Mouse (Mus musculus): ENCODE results near the gene Myh3. TPM values are rescaled to one million over a fixed set of nuclear protein-coding genes. Genes with fewer than 3 reads are reported as not detected.

The Myh3 gene
- polyA plus RNA-seq, 1 experiment from 2014 or later: 0.75 TPM

GRCm38 (mm10) chr11:67093652-67094051, 15.6 kb downstream of the Myh3 start:
- 93% methylated on average over 5 of the region's 5 CpGs for WGBS
- H3K9ac ChIP-seq (replicated peaks): no peak overlapping the region
- H3K36me3 ChIP-seq: no peaks in the 10 kb centered on the region
- no peak overlapping the region for H3K27ac ChIP-seq (replicated peaks)
- no peak for ATAC-seq (ENCODE audit: low FRiP score, low read depth)
- H3K4me1 ChIP-seq: no peaks in the 10 kb centered on the region
- H3K4me2 ChIP-seq (replicated peaks): no peak overlapping the region
- no peaks in the 10 kb centered on the region for H3K9me3 ChIP-seq
- no peaks in the 10 kb centered on the region for H3K27me3 ChIP-seq
- H3K4me3 ChIP-seq: no peak overlapping the region

DNA sequence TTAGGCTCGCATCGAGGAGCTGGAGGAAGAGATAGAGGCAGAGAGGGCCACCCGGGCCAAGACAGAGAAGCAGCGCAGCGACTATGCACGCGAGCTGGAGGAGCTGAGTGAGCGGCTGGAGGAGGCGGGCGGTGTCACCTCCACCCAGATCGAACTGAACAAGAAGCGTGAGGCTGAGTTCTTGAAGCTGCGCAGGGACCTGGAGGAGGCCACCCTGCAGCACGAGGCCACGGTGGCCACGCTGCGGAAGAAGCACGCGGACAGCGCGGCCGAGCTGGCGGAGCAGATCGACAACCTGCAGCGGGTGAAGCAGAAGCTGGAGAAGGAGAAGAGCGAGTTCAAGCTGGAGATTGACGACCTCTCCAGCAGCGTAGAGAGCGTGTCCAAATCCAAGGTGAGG, 16.4 kb downstream of the Myh3 start:
- WGBS: 76% methylated on average over 29 of the region's 29 CpGs
- no peak overlapping the region for H3K9ac ChIP-seq (replicated peaks)
- ATAC-seq (ENCODE audit: low FRiP score, low read depth): no peak

DNA sequence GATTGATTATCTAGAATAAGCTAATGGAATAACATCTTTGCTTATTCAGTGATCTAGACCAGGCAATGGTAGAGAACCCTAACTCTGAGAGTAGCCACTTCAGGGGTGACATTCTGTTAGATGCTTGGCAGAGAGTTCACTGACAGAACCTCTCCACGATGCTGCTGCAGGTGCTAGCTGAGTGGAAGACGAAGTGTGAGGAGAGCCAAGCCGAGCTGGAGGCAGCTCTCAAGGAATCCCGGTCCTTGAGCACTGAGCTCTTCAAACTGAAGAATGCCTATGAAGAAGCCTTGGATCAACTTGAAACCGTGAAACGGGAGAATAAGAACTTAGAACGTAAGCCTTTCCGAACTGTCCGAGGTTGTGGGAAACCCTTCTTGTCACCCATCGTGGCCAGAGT, 19.6 kb downstream of the Myh3 start:
- no peaks in the 10 kb centered on the region for H3K27me3 ChIP-seq
- no peak overlapping the region for H3K4me2 ChIP-seq (replicated peaks)
- no peaks in the 10 kb centered on the region for H3K9me3 ChIP-seq
- no peak overlapping the region for H3K4me3 ChIP-seq
- no peaks in the 10 kb centered on the region for H3K36me3 ChIP-seq
- H3K9ac ChIP-seq (replicated peaks): no peak overlapping the region
- ATAC-seq (ENCODE audit: low FRiP score, low read depth): no peak
- H3K4me1 ChIP-seq: no peaks in the 10 kb centered on the region
- H3K27ac ChIP-seq (replicated peaks): no peak overlapping the region
- WGBS: 96% methylated on average over 10 of the region's 10 CpGs

More for the DNA sequence above, 16.4 kb downstream of the Myh3 start:
- H3K36me3 ChIP-seq: no peaks in the 10 kb centered on the region
- no peaks in the 10 kb centered on the region for H3K9me3 ChIP-seq
- H3K27ac ChIP-seq (replicated peaks): no peak overlapping the region
- no peak overlapping the region for H3K4me3 ChIP-seq
- no peaks in the 10 kb centered on the region for H3K4me1 ChIP-seq
- H3K27me3 ChIP-seq: no peaks in the 10 kb centered on the region
- H3K4me2 ChIP-seq (replicated peaks): no peak overlapping the region

- Histone ChIP-seq H3K36me3 (no peaks in the 10 kb centered on the region), H3K4me2 (replicated peaks) (no peak overlapping the region)
- no peak for ATAC-seq (ENCODE audit: low FRiP score, low read depth)
Observed at GRCm38 (mm10) chr11:67098427-67098826, 20.3 kb downstream of the Myh3 start.

DNA sequence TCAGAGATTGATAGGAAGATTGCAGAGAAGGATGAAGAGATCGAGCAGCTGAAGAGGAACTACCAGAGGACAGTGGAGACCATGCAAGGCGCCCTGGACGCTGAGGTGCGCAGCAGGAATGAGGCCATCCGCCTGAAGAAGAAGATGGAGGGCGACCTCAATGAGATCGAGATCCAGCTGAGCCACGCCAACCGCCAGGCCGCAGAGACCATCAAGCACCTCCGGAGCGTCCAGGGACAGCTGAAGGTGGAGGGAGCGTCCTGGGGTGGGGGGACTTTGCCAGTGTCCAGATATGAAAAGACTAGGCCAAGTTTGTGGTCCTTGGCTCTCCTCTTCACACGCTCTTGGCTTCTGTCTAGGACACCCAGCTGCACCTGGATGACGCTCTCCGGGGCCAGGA, 21.1 kb downstream of the Myh3 start:
- no peak overlapping the region for H3K4me3 ChIP-seq
- no peak overlapping the region for H3K4me2 ChIP-seq (replicated peaks)
- H3K9me3 ChIP-seq: no peaks in the 10 kb centered on the region
- no peaks in the 10 kb centered on the region for H3K36me3 ChIP-seq
- H3K4me1 ChIP-seq: no peaks in the 10 kb centered on the region
- ATAC-seq (ENCODE audit: low FRiP score, low read depth): no peak
- H3K9ac ChIP-seq (replicated peaks): no peak overlapping the region
- WGBS: 95% methylated on average over 16 of the region's 16 CpGs
- H3K27me3 ChIP-seq: no peaks in the 10 kb centered on the region
- no peak overlapping the region for H3K27ac ChIP-seq (replicated peaks)

More at GRCm38 (mm10) chr11:67098427-67098826, 20.3 kb downstream of the Myh3 start:
- no peak overlapping the region for H3K27ac ChIP-seq (replicated peaks)
- no peaks in the 10 kb centered on the region for H3K9me3 ChIP-seq
- H3K27me3 ChIP-seq: no peaks in the 10 kb centered on the region
- H3K4me3 ChIP-seq: no peak overlapping the region
- no peaks in the 10 kb centered on the region for H3K4me1 ChIP-seq
- H3K9ac ChIP-seq (replicated peaks): no peak overlapping the region
- 87% methylated on average over 11 of the region's 11 CpGs for WGBS

- Histone ChIP-seq H3K27me3 (no peaks in the 10 kb centered on the region), H3K9me3 (no peaks in the 10 kb centered on the region), H3K27ac (replicated peaks) (no peak overlapping the region), H3K4me3 (no peak overlapping the region), H3K4me2 (replicated peaks) (no peak overlapping the region), H3K4me1 (no peaks in the 10 kb centered on the region), H3K36me3 (no peaks in the 10 kb centered on the region), H3K9ac (replicated peaks) (no peak overlapping the region)
- no peak for ATAC-seq (ENCODE audit: low FRiP score, low read depth)
- 37% methylated on average over 6 of the region's 6 CpGs for WGBS
Observed at GRCm38 (mm10) chr11:67100169-67100568, 22.1 kb downstream of the Myh3 start.

DNA sequence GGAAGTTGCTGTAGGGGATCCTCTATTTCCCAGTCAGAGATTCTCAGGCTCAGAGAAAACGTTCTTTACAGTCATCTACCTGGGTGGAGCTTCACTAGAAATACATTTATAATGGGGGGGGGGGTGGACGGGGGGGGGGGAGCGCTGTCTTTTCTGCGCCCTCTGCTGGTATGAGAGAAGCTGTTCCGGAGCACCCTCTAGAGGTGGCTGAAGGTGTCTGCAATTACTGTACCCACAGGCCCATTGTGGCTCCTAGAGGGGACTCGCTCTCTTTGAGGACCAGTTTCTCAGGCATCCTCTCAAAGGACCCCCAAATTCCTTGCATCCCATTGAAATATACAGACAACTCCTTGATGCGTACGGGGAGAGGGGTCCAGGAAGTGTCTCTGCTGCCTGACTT, 23.6 kb downstream of the Myh3 start:
- ATAC-seq (ENCODE audit: low FRiP score, low read depth): no peak
- Histone ChIP-seq H3K9ac (replicated peaks) (no peak overlapping the region), H3K27ac (replicated peaks) (no peak overlapping the region), H3K9me3 (no peaks in the 10 kb centered on the region), H3K4me2 (replicated peaks) (no peak overlapping the region), H3K4me1 (0 out of 2 replicates have a peak, but pooled peaks cover 3% of the 10 kb centered on the region), H3K27me3 (no peaks in the 10 kb centered on the region; the same call in 1 of the 2 replicates), H3K4me3 (no peak overlapping the region), H3K36me3 (no peaks in the 10 kb centered on the region)
- WGBS: 27% methylated on average over 7 of the region's 8 CpGs

DNA sequence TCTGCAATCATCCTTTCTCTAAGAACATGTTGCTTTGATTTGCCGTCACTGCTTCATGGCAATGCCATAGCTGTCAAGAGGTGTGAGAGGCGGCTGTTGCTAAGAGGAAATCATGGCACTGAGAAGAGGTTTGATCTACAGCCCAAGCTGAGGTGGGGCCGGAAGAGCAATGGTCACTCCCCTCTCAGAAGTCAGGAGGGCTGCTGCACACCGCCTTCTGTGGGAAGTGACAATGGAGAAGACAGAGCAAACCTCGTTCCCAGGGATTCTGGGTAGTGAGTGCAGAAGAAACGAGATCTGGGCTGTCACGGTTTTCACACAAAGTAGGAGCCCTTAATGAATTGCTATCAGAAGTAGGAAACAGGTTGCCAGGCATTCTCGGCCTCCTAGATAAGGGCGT, 25.2 kb downstream of the Myh3 start:
- 85% methylated on average over 9 of the region's 9 CpGs for WGBS

DNA sequence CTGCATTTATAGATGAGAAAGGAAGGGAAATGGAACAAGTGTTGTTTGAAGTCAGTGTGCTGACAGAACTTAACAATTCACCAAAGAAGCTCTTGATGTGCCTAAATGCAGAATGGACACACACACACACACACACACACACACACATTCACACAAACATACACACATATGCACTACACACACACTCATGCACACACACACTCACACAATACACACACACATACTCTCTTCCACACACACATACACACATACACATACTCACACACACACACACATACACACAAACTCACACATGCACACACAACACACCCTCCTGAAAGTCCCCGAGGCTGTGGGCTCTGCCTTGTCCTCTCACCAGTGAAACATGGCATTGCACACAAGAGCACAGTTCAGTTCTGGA, 26.1 kb downstream of the Myh3 start:
- Histone ChIP-seq H3K4me2 (replicated peaks) (no peak overlapping the region), H3K27ac (replicated peaks) (no peak overlapping the region), H3K27me3 (no peaks in the 10 kb centered on the region; the same call in 1 of the 2 replicates), H3K36me3 (no peaks in the 10 kb centered on the region), H3K9me3 (no peaks in the 10 kb centered on the region), H3K4me3 (no peak overlapping the region), H3K4me1 (0 out of 2 replicates have a peak, but pooled peaks cover 3% of the 10 kb centered on the region), H3K9ac (replicated peaks) (no peak overlapping the region)
- WGBS: 83% methylated on average over 1 of the region's 1 CpGs
- ATAC-seq (ENCODE audit: low FRiP score, low read depth): no peak

More for the DNA sequence above, 25.2 kb downstream of the Myh3 start:
- no peak overlapping the region for H3K4me2 ChIP-seq (replicated peaks)
- ATAC-seq (ENCODE audit: low FRiP score, low read depth): no peak
- H3K4me3 ChIP-seq: no peak overlapping the region
- 0 out of 2 replicates have a peak, but pooled peaks cover 3% of the 10 kb centered on the region for H3K4me1 ChIP-seq
- H3K9ac ChIP-seq (replicated peaks): no peak overlapping the region
- H3K27me3 ChIP-seq: no peaks in the 10 kb centered on the region; the same call in 1 of the 2 replicates
- no peaks in the 10 kb centered on the region for H3K36me3 ChIP-seq
- H3K27ac ChIP-seq (replicated peaks): no peak overlapping the region
- no peaks in the 10 kb centered on the region for H3K9me3 ChIP-seq

DNA sequence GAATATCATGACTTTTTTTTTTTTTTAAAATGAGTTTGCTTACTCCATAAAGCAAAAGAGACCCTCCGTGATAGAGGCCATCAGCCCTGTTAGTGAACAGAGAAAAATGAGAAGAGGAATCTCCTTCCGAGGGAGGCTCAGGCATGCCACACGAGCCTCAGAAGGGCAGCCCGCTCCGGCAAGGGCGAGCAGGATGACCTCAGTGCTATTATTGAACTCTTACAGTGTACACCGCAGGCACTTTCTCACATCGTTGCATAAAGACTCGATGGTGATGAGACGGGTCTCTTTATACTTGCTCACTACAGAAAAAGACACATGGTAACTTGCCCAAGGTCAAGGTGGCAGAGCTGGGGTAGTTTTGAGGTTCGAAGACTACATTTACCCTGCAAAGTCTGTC, 26.6 kb downstream of the Myh3 start:
- Histone ChIP-seq H3K27me3 (no peaks in the 10 kb centered on the region; the same call in 1 of the 2 replicates), H3K27ac (replicated peaks) (no peak overlapping the region), H3K4me1 (0 out of 2 replicates have a peak, but pooled peaks cover 3% of the 10 kb centered on the region), H3K36me3 (no peaks in the 10 kb centered on the region), H3K4me2 (replicated peaks) (no peak overlapping the region), H3K9me3 (no peaks in the 10 kb centered on the region), H3K9ac (replicated peaks) (no peak overlapping the region), H3K4me3 (no peak overlapping the region)
- 74% methylated on average over 11 of the region's 11 CpGs for WGBS
- ATAC-seq (ENCODE audit: low FRiP score, low read depth): no peak

DNA sequence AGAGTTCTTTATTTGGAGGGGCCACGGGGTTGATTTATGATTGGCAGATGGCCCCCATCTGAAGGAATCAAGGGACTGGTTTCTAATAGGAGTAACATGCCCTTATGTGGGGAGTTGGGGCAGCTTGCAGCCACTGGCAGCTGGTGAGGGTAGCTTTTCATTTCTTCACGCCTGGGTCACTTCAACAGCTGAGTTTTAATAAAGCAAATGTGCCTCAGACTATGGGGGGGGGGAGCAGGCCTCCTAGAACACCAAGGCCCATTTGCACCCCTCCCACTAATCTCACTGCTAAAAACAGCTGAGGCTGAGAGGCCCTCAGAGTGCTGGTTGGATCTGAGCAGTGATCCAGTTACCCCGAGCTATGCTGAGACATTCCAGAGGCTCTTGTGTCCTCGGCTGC, 27.6 kb downstream of the Myh3 start:
- Histone ChIP-seq H3K4me2 (replicated peaks) (no peak overlapping the region), H3K4me3 (no peak overlapping the region), H3K36me3 (no peaks in the 10 kb centered on the region), H3K27ac (replicated peaks) (no peak overlapping the region), H3K4me1 (0 out of 2 replicates have a peak, but pooled peaks cover 3% of the 10 kb centered on the region), H3K27me3 (peaks cover 4% of the 10 kb centered on the region), H3K9ac (replicated peaks) (no peak overlapping the region), H3K9me3 (no peaks in the 10 kb centered on the region)
- WGBS: 65% methylated on average over 4 of the region's 4 CpGs
- ATAC-seq (ENCODE audit: low FRiP score, low read depth): no peak

DNA sequence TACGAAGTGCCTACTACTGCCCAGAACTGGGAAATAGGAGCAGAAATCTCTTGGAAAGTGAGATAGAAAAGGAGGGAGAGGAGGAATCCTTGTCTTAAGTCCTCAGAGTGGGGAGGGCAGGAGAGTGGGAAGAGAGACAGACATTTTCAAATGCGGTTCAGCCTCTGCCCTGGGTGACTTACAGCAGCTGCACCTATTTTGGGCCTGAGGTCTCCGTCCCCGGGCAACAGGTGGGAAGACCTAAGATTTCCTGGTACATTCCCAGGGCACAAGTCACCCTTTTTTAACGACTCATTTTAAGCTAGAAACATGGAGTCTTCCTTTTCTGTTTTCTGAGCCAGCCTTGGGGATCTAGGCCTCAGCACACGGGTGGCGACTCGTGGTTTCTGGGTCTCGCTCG, 28.9 kb downstream of the Myh3 start:
- Histone ChIP-seq H3K4me1 (0 out of 2 replicates have a peak, but pooled peaks cover 3% of the 10 kb centered on the region), H3K4me3 (no peak overlapping the region), H3K4me2 (replicated peaks) (no peak overlapping the region), H3K36me3 (no peaks in the 10 kb centered on the region), H3K27me3 (peaks cover 14% of the 10 kb centered on the region), H3K9me3 (no peaks in the 10 kb centered on the region), H3K9ac (replicated peaks) (no peak overlapping the region), H3K27ac (replicated peaks) (no peak overlapping the region)
- no peak for ATAC-seq (ENCODE audit: low FRiP score, low read depth)
- 87% methylated on average over 10 of the region's 10 CpGs for WGBS
